Mouse (Mus musculus) bone marrow, adult 2 months (tissue): Measurements from ENCODE around the gene Olfr270.

Source experiments
- CTCF ChIP-seq: fragments of 200-500 bp; IDR thresholded peaks from 2 replicates; pipeline ENCODE4 v1.5.1; 2011; ENCODE audit warnings: low read length, control low read depth; ENCODE audit not compliant: control insufficient read depth, insufficient read depth
- POLR2A ChIP-seq: fragments of 200-500 bp; IDR thresholded peaks from 2 replicates; pipeline ENCODE4 v1.6.1; 2011; ENCODE audit warnings: low read depth, mild to moderate bottlenecking, control low read depth, low read length, borderline replicate concordance; ENCODE audit not compliant: control insufficient read depth

DNA sequence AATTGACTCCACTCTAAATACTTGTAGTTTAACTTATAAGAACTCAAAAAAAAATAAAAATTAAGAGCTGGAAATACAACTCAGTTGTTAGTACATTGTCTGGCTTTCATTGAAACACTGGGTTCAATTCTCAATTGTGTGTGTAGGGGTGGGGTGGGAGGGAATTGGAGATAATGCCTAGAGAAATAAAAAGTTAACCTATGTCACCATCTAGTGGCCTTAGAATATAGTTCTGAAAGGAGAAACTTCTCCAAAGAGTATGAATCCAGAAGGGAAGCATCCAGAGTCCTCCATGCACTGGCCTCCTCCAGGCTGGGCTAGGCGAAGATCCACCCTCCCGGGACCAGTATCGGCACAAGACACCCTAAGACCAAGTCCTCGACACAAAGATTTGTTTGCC, 44.8 kb downstream of the Olfr270 start:
- no peak for TF ChIP-seq POLR2A
- TF ChIP-seq CTCF = no peak
